Mouse (Mus musculus): Measurements from ENCODE around the gene Dffa. TPM values are rescaled to one million over a fixed set of nuclear protein-coding genes. Genes with fewer than 3 reads are reported as not detected.
A peak's percentile ranks its signal among the peaks of the same experiment; 100 is the strongest.

Dffa gene
- 34.2 and 36.9 TPM in 2 replicates for polyA plus RNA-seq (2016; fragmentation: Nextera tagmentation; extraction: Ambion mirVana)

- Histone ChIP-seq H3K36me3 (replicated peaks) (peaks cover 23% of the 10 kb centered on the region), H3K9me3 (no peaks in the 10 kb centered on the region), H3K4me3 (peak within 1 kb of the TSS; percentile 74), H3K27me3 (replicated peaks; ENCODE audit: low read depth, poor library complexity, severe bottlenecking) (no peaks in the 10 kb centered on the region), H3K4me1 (peaks cover 12% of the 10 kb centered on the region), H3K27ac (replicated peaks) (peak within 1 kb of the TSS; percentile 74)
- peak; percentile 90 for DNase-seq (ENCODE audit: low spot score)
- under 1% methylated on average over 35 of the region's 35 CpGs for WGBS
Measured at GRCm38 (mm10) chr4:149103875-149104561, at the start of gene Dffa. Dffa (plus strand) TSS chr4:149104146.

GRCm38 (mm10) chr4:149055847-149056246 is 48.1 kb upstream of the Dffa start:
- H3K4me1 ChIP-seq, result peaks cover 58% of the 10 kb centered on the region
- 69% methylated on average over 6 of the region's 6 CpGs for WGBS

GRCm38 (mm10) chr4:149056957-149057356 is 47.0 kb upstream of the Dffa start:
- no peak for DNase-seq (ENCODE audit: low spot score)
- no peak overlapping the region for H3K4me3 ChIP-seq
- 76% methylated on average over 16 of the region's 16 CpGs for whole genome bisulfite sequencing
- H3K27ac ChIP-seq (replicated peaks), result peak overlapping the region; percentile 26; the same call in 1 of the 2 replicates
- no peaks in the 10 kb centered on the region for H3K27me3 ChIP-seq (replicated peaks; ENCODE audit: low read depth, poor library complexity, severe bottlenecking)
- H3K4me1 ChIP-seq, result peaks cover 67% of the 10 kb centered on the region
- no peaks in the 10 kb centered on the region for H3K36me3 ChIP-seq (replicated peaks)
- H3K9me3 ChIP-seq, result no peaks in the 10 kb centered on the region

More at GRCm38 (mm10) chr4:149055847-149056246, 48.1 kb upstream of the Dffa start:
- Histone ChIP-seq H3K27ac (replicated peaks) (no peak overlapping the region), H3K27me3 (replicated peaks; ENCODE audit: low read depth, poor library complexity, severe bottlenecking) (peaks cover 4% of the 10 kb centered on the region; the same call in 1 of the 2 replicates), H3K4me3 (no peak overlapping the region), H3K36me3 (replicated peaks) (no peaks in the 10 kb centered on the region), H3K9me3 (no peaks in the 10 kb centered on the region)
- DNase-seq (ENCODE audit: low spot score), result no peak

- Histone ChIP-seq H3K4me1 (peaks cover 72% of the 10 kb centered on the region), H3K4me3 (no peak overlapping the region), H3K36me3 (replicated peaks) (no peaks in the 10 kb centered on the region), H3K27ac (replicated peaks) (peak overlapping the region; percentile 26; the same call in 1 of the 2 replicates), H3K27me3 (replicated peaks; ENCODE audit: low read depth, poor library complexity, severe bottlenecking) (no peaks in the 10 kb centered on the region), H3K9me3 (no peaks in the 10 kb centered on the region)
- DNase-seq (ENCODE audit: low spot score), result no peak
- 44% methylated on average over 14 of the region's 14 CpGs for WGBS
Measured at GRCm38 (mm10) chr4:149057470-149057869, 46.5 kb upstream of the Dffa start.

GRCm38 (mm10) chr4:149058298-149058697 is 45.6 kb upstream of the Dffa start:
- H3K27ac ChIP-seq (replicated peaks), result peak overlapping the region; percentile 1; the same call in 1 of the 2 replicates
- no peaks in the 10 kb centered on the region for H3K36me3 ChIP-seq (replicated peaks)
- H3K4me1 ChIP-seq, result peaks cover 80% of the 10 kb centered on the region
- no peak overlapping the region for H3K4me3 ChIP-seq
- DNase-seq (ENCODE audit: low spot score), result no peak
- H3K27me3 ChIP-seq (replicated peaks; ENCODE audit: low read depth, poor library complexity, severe bottlenecking), result no peaks in the 10 kb centered on the region
- no peaks in the 10 kb centered on the region for H3K9me3 ChIP-seq
- 52% methylated on average over 7 of the region's 7 CpGs for WGBS

GRCm38 (mm10) chr4:149059713-149060112 is 44.2 kb upstream of the Dffa start:
- Histone ChIP-seq H3K4me1 (peaks cover 82% of the 10 kb centered on the region), H3K27ac (replicated peaks) (no peak overlapping the region), H3K36me3 (replicated peaks) (no peaks in the 10 kb centered on the region), H3K9me3 (no peaks in the 10 kb centered on the region), H3K27me3 (replicated peaks; ENCODE audit: low read depth, poor library complexity, severe bottlenecking) (no peaks in the 10 kb centered on the region), H3K4me3 (no peak overlapping the region)
- 90% methylated on average over 9 of the region's 9 CpGs for WGBS
- DNase-seq (ENCODE audit: low spot score), result no peak

GRCm38 (mm10) chr4:149060621-149061431 is 43.1 kb upstream of the Dffa start:
- Histone ChIP-seq H3K27me3 (replicated peaks; ENCODE audit: low read depth, poor library complexity, severe bottlenecking) (no peaks in the 10 kb centered on the region), H3K36me3 (replicated peaks) (no peaks in the 10 kb centered on the region), H3K27ac (replicated peaks) (no peak overlapping the region), H3K4me3 (no peak overlapping the region), H3K4me1 (peaks cover 71% of the 10 kb centered on the region), H3K9me3 (no peaks in the 10 kb centered on the region)
- DNase-seq (ENCODE audit: low spot score), result no peak
- 41% methylated on average over 14 of the region's 14 CpGs for WGBS

- H3K4me1 ChIP-seq, result peaks cover 69% of the 10 kb centered on the region
- WGBS, result 75% methylated on average over 13 of the region's 13 CpGs
- H3K36me3 ChIP-seq (replicated peaks), result peaks cover 2% of the 10 kb centered on the region; the same call in 1 of the 2 replicates
- no peak overlapping the region for H3K4me3 ChIP-seq
- no peaks in the 10 kb centered on the region for H3K27me3 ChIP-seq (replicated peaks; ENCODE audit: low read depth, poor library complexity, severe bottlenecking)
- DNase-seq (ENCODE audit: low spot score), result no peak
- no peak overlapping the region for H3K27ac ChIP-seq (replicated peaks)
- no peaks in the 10 kb centered on the region for H3K9me3 ChIP-seq
Measured at GRCm38 (mm10) chr4:149061432-149061718, 42.6 kb upstream of the Dffa start.

GRCm38 (mm10) chr4:149062406-149063318 is 41.3 kb upstream of the Dffa start:
- Histone ChIP-seq H3K27ac (replicated peaks) (no peak overlapping the region), H3K27me3 (replicated peaks; ENCODE audit: low read depth, poor library complexity, severe bottlenecking) (no peaks in the 10 kb centered on the region), H3K4me1 (peaks cover 65% of the 10 kb centered on the region), H3K9me3 (no peaks in the 10 kb centered on the region), H3K36me3 (replicated peaks) (peaks cover 7% of the 10 kb centered on the region), H3K4me3 (no peak overlapping the region)
- WGBS, result 58% methylated on average over 21 of the region's 21 CpGs
- no peak for DNase-seq (ENCODE audit: low spot score)

- H3K9me3 ChIP-seq, result no peaks in the 10 kb centered on the region
- H3K4me3 ChIP-seq, result no peak overlapping the region
- 86% methylated on average over 23 of the region's 23 CpGs for WGBS
- DNase-seq (ENCODE audit: low spot score), result no peak
- H3K4me1 ChIP-seq, result peaks cover 49% of the 10 kb centered on the region
- peaks cover 15% of the 10 kb centered on the region for H3K36me3 ChIP-seq (replicated peaks)
- H3K27ac ChIP-seq (replicated peaks), result no peak overlapping the region
- H3K27me3 ChIP-seq (replicated peaks; ENCODE audit: low read depth, poor library complexity, severe bottlenecking), result no peaks in the 10 kb centered on the region
Measured at GRCm38 (mm10) chr4:149064061-149064854, 39.7 kb upstream of the Dffa start.

GRCm38 (mm10) chr4:149066672-149067551 is 37.0 kb upstream of the Dffa start:
- H3K36me3 ChIP-seq (replicated peaks), result peaks cover 21% of the 10 kb centered on the region
- no peak for DNase-seq (ENCODE audit: low spot score)
- H3K27ac ChIP-seq (replicated peaks), result no peak overlapping the region
- H3K4me1 ChIP-seq, result peaks cover 42% of the 10 kb centered on the region
- no peak overlapping the region for H3K4me3 ChIP-seq
- H3K27me3 ChIP-seq (replicated peaks; ENCODE audit: low read depth, poor library complexity, severe bottlenecking), result no peaks in the 10 kb centered on the region
- 83% methylated on average over 22 of the region's 22 CpGs for WGBS
- no peaks in the 10 kb centered on the region for H3K9me3 ChIP-seq
